Mouse (Mus musculus) layer of hippocampus, adult 2 months (tissue): ENCODE results near the gene Reg4. TPM values are rescaled to one million over a fixed set of nuclear protein-coding genes. Genes with fewer than 3 reads are reported as not detected.

ENCODE experiments used
- DNase-seq, 2 experiments: peaks; one replicate each; pipeline ENCODE4 v3.0.0; 2022; ENCODE audit warnings: low spot score in 2 of 2
- H3K27ac ChIP-seq: fragments of 200-600 bp; 2 replicates; pipeline ENCODE4 v1.8.1; 2022
- H3K4me3 ChIP-seq: fragments of 200-600 bp; 2 replicates; pipeline ENCODE4 v1.8.1; 2022; ENCODE audit warnings: mild to moderate bottlenecking
- CTCF ChIP-seq: fragments of 200-600 bp; conservative IDR thresholded peaks from 2 replicates; pipeline ENCODE4 v1.8.1; 2022; ENCODE audit warnings: antibody characterized with exemption, mild to moderate bottlenecking, moderate library complexity
- total RNA-seq, 2 experiments: library from RNA; stranded (reverse); gene quantifications; 2 replicates each; pipeline ENCODE4 v1.2.3; 2021

Reg4 gene
- total RNA-seq, 2 experiments from 2014 or later = not detected

GRCm38 (mm10) chr3:98245892-98246291, 23.9 kb downstream of the Reg4 start:
- TF ChIP-seq CTCF = no peak
- no peak overlapping the region for H3K27ac ChIP-seq
- H3K4me3 ChIP-seq = no peak overlapping the region
- DNase-seq = no peak

GRCm38 (mm10) chr3:98246985-98247751, 25.2 kb downstream of the Reg4 start:
- no peak for DNase-seq
- no peak for TF ChIP-seq CTCF
- Histone ChIP-seq H3K27ac (no peak overlapping the region), H3K4me3 (no peak overlapping the region)

GRCm38 (mm10) chr3:98249378-98249777, 27.4 kb downstream of the Reg4 start:
- TF ChIP-seq CTCF = no peak
- Histone ChIP-seq H3K4me3 (no peak overlapping the region), H3K27ac (peak overlapping the region; percentile 75)
- no peak for DNase-seq

- DNase-seq = peak; percentile 35 to 53
- no peak overlapping the region for H3K4me3 ChIP-seq
- H3K27ac ChIP-seq = peak overlapping the region; percentile 75
- TF ChIP-seq CTCF = no peak
Measured at GRCm38 (mm10) chr3:98249833-98250448, 28.0 kb downstream of the Reg4 start.

GRCm38 (mm10) chr3:98254059-98254458, 32.1 kb downstream of the Reg4 start:
- no peak for DNase-seq
- no peak for TF ChIP-seq CTCF
- H3K27ac ChIP-seq = no peak overlapping the region
- H3K4me3 ChIP-seq = no peak overlapping the region

GRCm38 (mm10) chr3:98254656-98255583, 33.0 kb downstream of the Reg4 start:
- Histone ChIP-seq H3K4me3 (no peak overlapping the region), H3K27ac (peak overlapping the region; percentile 46; the same call in 1 of the 2 replicates)
- DNase-seq = no peak
- TF ChIP-seq CTCF = peak; percentile 12; the same call in 1 of the 2 replicates

- no peak for DNase-seq
- Histone ChIP-seq H3K4me3 (no peak overlapping the region), H3K27ac (peak overlapping the region; percentile 76)
- no peak for TF ChIP-seq CTCF
Measured at GRCm38 (mm10) chr3:98258723-98259122, 36.8 kb downstream of the Reg4 start.

- no peak overlapping the region for H3K4me3 ChIP-seq
- peak overlapping the region; percentile 76 for H3K27ac ChIP-seq
- TF ChIP-seq CTCF = no peak
- DNase-seq = peak; percentile 19 to 51
Measured at GRCm38 (mm10) chr3:98259271-98259751, 37.4 kb downstream of the Reg4 start.

GRCm38 (mm10) chr3:98260534-98260933, 38.6 kb downstream of the Reg4 start:
- no peak overlapping the region for H3K4me3 ChIP-seq
- DNase-seq = no peak
- TF ChIP-seq CTCF = no peak
- H3K27ac ChIP-seq = no peak overlapping the region

- H3K4me3 ChIP-seq = no peak overlapping the region
- H3K27ac ChIP-seq = no peak overlapping the region
- no peak for TF ChIP-seq CTCF
- no peak for DNase-seq
Measured at GRCm38 (mm10) chr3:98261415-98261814, 39.5 kb downstream of the Reg4 start.

- DNase-seq = no peak
- no peak for TF ChIP-seq CTCF
Measured at GRCm38 (mm10) chr3:98262133-98262532, 40.2 kb downstream of the Reg4 start.

GRCm38 (mm10) chr3:98267249-98267651, 45.3 kb downstream of the Reg4 start:
- Histone ChIP-seq H3K4me3 (no peak overlapping the region), H3K27ac (peak overlapping the region; percentile 61)
- no peak for TF ChIP-seq CTCF
- peak in 1 of 2 experiments; percentile 18 for DNase-seq

More at GRCm38 (mm10) chr3:98262133-98262532, 40.2 kb downstream of the Reg4 start:
- H3K4me3 ChIP-seq = no peak overlapping the region
- H3K27ac ChIP-seq = no peak overlapping the region
